Mouse (Mus musculus) adrenal gland, postnatal 10 days (tissue): Measurements from ENCODE around the gene 9030025P20Rik. TPM values are rescaled to one million over a fixed set of nuclear protein-coding genes. Genes with fewer than 3 reads are reported as not detected.
"Not testable (repeated sequence)": the region's sequence is repeated elsewhere in the genome, so short reads cannot be mapped to it uniquely, and the experiment has no call there.

Source experiments
- DNase-seq: peaks from one replicate; pipeline ENCODE4 v3.0.0; 2021; ENCODE audit warnings: mixed read lengths
- long read RNA-seq, 2 experiments: library from polyadenylated mRNA; stranded (forward); transcript quantifications; one replicate each; pipeline ENCODE4 v2.0.0; 2021
- total RNA-seq, 2 experiments: library from RNA; stranded (reverse); gene quantifications; 2 replicates each; pipeline ENCODE4 v1.2.3; 2021

The 9030025P20Rik gene
- total RNA-seq = 10 to 100 TPM in 1 of 2 experiments, 1 to 10 TPM in 1; 4.3 to 10.4 TPM
- long read RNA-seq, experiment 1, partial matches to known transcripts = 5 of 11 reads
- long read RNA-seq, experiment 1, other reads (novel, unspliced or antisense) = 5 of 11 reads
- long read RNA-seq, experiment 2, partial matches to known transcripts = 0 of 1 reads
- long read RNA-seq, experiment 2, other reads (novel, unspliced or antisense) = 1 of 1 reads

GRCm38 (mm10) chr17:14978362-14979038, at the start of gene 9030025P20Rik, which contains the start of gene Gm3417:
Gene 9030025P20Rik, plus strand, starts transcription at chr17:14978468.
Gene Gm3417, minus strand, starts transcription at chr17:14978790.
- not testable (repeated sequence) for DNase-seq

- no peak for DNase-seq
Observed at GRCm38 (mm10) chr17:14928631-14929030, 49.6 kb upstream of the 9030025P20Rik start.

DNA sequence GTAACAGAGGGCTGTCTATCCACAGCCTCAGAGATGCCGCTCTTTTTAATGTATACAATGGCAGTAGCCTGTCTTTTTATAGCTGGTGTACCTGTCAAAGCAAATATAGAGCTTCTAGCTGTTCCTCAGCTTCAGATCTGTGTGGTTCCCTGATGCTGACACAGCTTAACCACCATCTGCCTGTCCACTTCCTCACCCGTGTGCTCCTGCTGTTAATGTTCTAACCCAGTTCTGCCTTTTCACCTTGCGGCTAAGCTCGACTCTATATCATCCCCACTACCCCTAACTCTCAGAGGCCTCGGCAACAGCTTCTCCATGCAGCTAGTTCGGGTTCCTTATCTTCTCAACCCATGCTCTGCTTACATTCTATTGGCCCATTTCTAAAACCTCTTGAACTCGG, 47.6 kb upstream of the 9030025P20Rik start:
- DNase-seq = no peak

DNA sequence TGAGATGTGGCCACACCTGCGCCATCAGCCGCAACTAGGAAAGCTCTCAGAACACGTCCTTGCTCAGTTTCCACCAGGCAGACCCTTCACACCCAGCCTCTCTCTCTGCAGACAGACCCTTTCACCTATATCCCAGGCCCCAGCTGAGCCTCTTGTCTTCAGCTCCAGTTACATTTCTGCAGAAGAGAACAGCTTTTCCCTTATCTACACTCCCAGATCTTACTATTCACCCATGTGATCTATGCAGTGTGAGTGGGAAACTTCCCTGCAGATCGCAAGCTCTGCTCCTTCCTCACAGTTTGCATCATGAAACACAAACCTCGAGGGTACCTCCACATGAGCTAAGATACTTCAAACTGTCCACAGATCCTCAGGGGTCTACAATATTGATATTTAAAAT, 46.8 kb upstream of the 9030025P20Rik start:
- DNase-seq = no peak

GRCm38 (mm10) chr17:14935280-14935679, 43.0 kb upstream of the 9030025P20Rik start:
- not testable (repeated sequence) for DNase-seq

DNA sequence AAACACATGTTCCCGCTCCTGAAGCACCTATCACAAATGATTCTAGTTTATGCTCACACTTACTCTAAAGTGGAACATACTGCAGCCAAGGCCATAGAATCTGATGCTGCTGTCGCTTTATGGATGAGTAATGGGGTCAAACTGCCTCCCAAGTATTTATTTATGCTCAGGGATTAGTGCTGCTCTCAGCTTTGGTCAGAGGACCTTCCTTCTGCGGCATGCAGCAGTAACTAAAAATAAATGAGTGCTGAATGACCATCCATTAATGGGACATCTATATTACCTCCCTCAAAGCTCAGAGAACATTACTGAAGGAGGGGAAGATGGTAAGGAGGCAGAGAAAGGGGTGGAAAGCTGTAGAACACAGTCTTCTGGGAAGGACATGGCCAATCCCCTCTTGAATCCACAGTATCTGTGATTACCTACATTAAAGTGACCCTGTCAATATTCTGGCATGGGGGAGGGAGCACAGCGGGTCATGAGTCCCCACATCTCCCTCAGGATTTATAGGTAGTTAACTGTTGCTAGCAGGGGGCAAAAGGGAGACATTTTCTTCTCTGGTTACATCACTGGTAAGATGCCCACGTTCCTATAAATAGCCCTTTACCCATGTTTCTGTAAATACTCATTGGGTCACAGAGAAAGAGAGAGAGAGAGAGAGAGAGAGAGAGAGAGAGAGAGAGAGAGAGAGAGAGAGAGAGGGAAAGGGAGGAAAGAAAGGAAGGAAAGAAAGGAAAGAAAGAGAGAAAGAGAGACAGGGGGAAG, 42.2 kb upstream of the 9030025P20Rik start:
- peak; percentile 12 for DNase-seq

DNA sequence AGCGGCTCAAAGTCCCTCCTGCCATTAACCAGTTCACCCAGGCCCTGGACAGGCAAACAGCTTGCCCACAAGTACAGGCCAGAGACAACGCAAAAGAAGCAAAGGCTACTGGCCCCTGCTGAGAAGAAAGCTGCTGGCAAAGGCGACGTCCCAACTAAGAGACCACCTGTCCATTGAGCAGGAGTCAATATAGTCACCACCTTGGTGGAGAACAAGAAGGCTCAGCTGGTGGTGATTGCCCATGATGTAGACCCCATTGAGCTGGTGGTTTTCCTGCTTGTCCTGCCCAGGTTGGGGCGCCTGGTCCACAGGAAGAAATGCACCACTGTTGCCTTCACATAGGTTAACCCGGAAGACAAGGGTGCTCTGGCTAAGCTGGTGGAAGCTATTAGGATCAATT, 36.1 kb upstream of the 9030025P20Rik start:
- not testable (repeated sequence) for DNase-seq

GRCm38 (mm10) chr17:14943009-14943728, 35.1 kb upstream of the 9030025P20Rik start, which contains the start of the genes Wdr27 and 1600012H06Rik:
Gene Wdr27, minus strand, starts transcription at chr17:14943158.
Gene 1600012H06Rik, plus strand, starts transcription at chr17:14943184.
- peak; percentile 99 for DNase-seq

GRCm38 (mm10) chr17:14943729-14944059, 34.6 kb upstream of the 9030025P20Rik start:
- no peak for DNase-seq

GRCm38 (mm10) chr17:14944551-14944950, 33.7 kb upstream of the 9030025P20Rik start:
- DNase-seq = no peak

- DNase-seq = peak; percentile 10
Observed at GRCm38 (mm10) chr17:14949161-14949827, 29.0 kb upstream of the 9030025P20Rik start.

- no peak for DNase-seq
Observed at GRCm38 (mm10) chr17:14953452-14953851, 24.8 kb upstream of the 9030025P20Rik start.

DNA sequence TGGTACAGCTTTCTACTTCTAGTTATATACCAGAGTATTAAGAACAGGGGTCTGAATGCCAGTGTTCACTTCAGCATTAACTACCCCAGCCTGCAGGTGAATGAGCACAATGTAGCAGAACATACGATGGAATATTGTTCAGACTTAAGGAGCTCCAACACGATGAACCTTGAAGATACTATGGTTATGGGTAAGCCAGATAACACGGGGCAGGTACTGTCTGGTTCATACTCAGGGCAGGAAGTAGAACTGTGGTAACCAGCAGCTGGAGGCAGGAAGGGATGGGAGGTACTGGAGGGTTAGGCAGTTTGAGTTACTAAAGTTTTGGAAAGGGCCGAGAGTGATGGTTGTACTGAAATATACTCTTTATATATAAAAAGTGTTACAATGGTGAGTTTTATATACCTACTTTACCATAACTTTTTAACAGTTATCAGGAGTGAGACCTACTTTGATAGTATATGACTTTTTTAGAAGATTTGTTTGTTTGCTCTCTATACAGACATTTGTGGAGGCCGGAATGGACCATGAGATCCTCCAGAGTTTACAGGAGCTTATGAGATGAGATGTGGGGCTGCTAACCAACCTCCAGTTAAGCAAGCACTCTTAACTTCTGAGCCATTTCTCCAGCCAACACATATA, 19.5 kb upstream of the 9030025P20Rik start:
- no peak for DNase-seq

DNA sequence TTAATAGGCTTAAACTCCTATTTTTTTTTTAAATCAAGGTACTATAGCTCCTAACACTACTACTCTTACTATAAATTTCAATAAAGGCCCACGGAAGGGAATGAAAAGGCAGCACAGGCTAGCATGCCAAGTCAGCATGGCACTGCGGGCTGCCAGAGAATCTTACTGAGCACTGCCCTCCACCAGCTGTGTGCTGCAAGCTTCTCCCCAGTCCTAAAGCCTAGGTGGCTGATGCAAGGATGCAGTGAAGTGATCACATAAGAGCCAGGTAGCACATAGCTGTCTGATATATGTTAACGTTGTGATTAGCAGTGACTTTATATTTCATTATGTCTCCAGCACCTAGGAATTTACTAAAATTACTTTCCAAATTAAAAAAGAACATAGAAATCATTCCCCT, 18.3 kb upstream of the 9030025P20Rik start:
- peak; percentile 16 for DNase-seq

GRCm38 (mm10) chr17:14960520-14960919, 17.7 kb upstream of the 9030025P20Rik start:
- peak; percentile 29 for DNase-seq

GRCm38 (mm10) chr17:14960951-14961556, 17.2 kb upstream of the 9030025P20Rik start, which contains the start of gene Phf10:
Gene Phf10, minus strand, starts transcription at chr17:14961273.
- peak; percentile 60 for DNase-seq

- not testable (repeated sequence) for DNase-seq
Observed at GRCm38 (mm10) chr17:14961557-14962154, 16.6 kb upstream of the 9030025P20Rik start.

GRCm38 (mm10) chr17:14968373-14968913, 9.8 kb upstream of the 9030025P20Rik start:
- not testable (repeated sequence) for DNase-seq

DNA sequence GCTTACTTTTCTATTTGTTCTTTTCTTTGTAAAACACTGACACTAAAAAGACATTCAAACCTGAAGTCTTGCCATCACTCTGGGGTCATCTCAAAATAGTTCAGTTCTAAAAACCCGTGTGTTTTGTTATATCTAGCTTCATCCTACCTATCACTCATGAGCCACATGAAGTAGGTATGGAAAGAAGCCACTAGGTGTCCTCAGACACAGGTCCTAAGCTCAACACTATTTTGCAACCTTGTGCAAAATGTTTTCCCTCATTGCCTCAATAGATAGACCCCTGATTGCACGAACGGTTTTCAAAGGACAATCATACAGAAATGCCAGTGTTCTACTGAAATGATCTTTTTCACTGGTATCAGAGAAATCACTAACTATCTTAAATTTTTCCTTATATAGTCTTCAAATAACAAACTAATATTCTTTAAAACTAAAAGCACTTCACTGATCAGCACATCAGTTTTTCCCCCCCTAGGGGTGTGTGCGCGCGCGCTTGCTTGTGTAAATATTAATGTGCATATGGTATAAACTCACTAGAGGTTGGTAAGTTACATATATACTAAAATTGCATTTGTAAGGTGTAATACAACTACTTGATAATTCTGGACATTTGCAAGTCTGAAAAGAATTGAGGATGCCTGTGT, 428 bp upstream of the 9030025P20Rik start:
- not testable (repeated sequence) for DNase-seq
